Mouse (Mus musculus) left cerebral cortex, adult 2 months (tissue): Measurements from ENCODE around the gene Mrgprb5. TPM values are rescaled to one million over a fixed set of nuclear protein-coding genes. Genes with fewer than 3 reads are reported as not detected.
"Not testable (repeated sequence)": the region's sequence is repeated elsewhere in the genome, so short reads cannot be mapped to it uniquely, and the experiment has no call there.

Experiments
- DNase-seq, 2 experiments: peaks; one replicate each; pipeline ENCODE4 v3.0.0; 2021 to 2022; ENCODE audit warnings: low spot score in 2 of 2, mixed read lengths in 1 of 2; ENCODE audit errors: extremely low spot score in 1 of 2
- H3K27ac ChIP-seq: fragments of 200-600 bp; 2 replicates; pipeline ENCODE4 v1.8.1; 2022
- H3K4me3 ChIP-seq: fragments of 200-600 bp; 2 replicates; pipeline ENCODE4 v1.8.1; 2022
- CTCF ChIP-seq: fragments of 200-600 bp; IDR thresholded peaks from 2 replicates; pipeline ENCODE4 v1.8.1; 2022; ENCODE audit warnings: antibody characterized with exemption, mild to moderate bottlenecking, moderate library complexity
- intact Hi-C: fragments of 180-260 bp; cut with DNase I; formaldehyde crosslinking; loops from one replicate; pipeline ENCODE4 v1.15.1; 2025
- long read RNA-seq, 2 experiments: library from polyadenylated mRNA; stranded (forward); transcript quantifications; one replicate each; pipeline ENCODE4 v2.0.0; 2021; ENCODE audit warnings: borderline mapping rate in 2 of 2
- total RNA-seq, 2 experiments: library from RNA; stranded (reverse); gene quantifications; 2 replicates each; pipeline ENCODE4 v1.2.3; 2021

Gene Mrgprb5
- total RNA-seq: not detected
- long read RNA-seq, experiment 1: 0 reads
- long read RNA-seq, experiment 2: 0 reads

DNA sequence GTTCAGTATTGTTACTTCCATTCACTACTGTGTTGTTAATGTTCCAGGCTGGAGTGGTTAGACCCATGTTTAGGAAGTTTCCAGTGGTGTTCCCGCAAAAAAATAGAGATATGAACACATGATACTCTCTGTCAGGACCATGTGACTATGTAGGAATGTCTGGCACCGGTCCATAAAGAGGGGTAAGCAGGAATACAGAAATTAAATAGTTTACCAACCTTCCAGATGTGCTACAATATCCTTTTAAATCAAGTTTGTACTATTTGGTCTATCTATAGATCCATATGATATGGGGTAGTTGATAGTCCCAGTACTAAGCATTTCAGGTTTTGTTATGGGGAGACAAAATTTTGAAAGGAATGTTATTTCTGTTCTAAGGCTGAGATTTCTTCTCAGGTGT lies at the start of gene Mrgprb5:
Gene Mrgprb5, minus strand, starts transcription at position 101 of the 400 bp plus-strand sequence.
- DNase-seq: no peak
- no peak within 1 kb of the TSS for H3K27ac ChIP-seq
- no peak for TF ChIP-seq CTCF
- intact Hi-C loops: no loop called here
- no peak within 1 kb of the TSS for H3K4me3 ChIP-seq

DNA sequence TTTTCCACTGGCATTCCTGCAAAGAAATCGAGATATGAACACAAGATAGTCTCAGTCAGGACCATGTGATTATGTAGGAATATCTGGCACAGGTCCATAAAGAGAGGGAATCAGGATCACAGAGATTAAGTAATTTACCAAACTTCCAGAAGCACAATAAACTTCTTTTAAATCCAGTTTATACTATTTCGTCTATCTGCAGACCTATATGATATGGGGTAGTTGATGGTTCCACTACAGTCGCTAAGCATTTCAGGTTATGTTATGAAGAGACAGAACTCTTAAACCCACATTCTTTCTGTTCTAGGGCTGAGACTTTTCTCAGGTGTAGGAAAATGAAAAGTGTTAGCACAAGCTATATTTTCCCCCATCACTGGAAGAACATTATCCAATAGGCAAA lies 30.4 kb upstream of the Mrgprb5 start, which contains the start of gene Mrgprb4:
Gene Mrgprb4, minus strand, starts transcription at position 101 of the 400 bp plus-strand sequence.
- intact Hi-C loops: no loop called here
- H3K4me3 ChIP-seq: no peak within 1 kb of the TSS
- no peak for DNase-seq

DNA sequence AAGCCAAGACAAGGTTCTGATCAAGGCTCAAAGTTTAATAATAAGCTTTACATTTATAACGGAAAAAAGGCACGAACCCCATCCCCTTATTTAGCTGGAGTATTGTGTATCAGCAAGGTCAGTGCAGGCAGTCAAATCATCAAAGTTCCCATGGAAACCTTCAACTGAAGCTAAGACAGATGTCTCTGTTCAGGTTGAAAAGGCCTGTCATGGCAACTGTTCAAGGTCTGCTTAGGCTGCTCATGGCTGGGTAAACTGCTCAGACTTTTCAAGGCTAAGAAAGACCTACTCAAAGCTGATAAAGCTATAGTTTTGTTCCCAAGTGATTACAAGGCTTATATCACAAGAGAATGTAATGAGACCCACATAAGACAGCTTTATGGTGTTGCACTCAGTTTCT lies 1.3 kb downstream of the Mrgprb5 start:
- intact Hi-C loops: no loop called here
- no peak overlapping the region for H3K4me3 ChIP-seq
- no peak for DNase-seq
- TF ChIP-seq CTCF: no peak
- H3K27ac ChIP-seq: no peak overlapping the region

More for the DNA sequence above, 30.4 kb upstream of the Mrgprb5 start, which contains the start of gene Mrgprb4:
- no peak for TF ChIP-seq CTCF
- no peak within 1 kb of the TSS for H3K27ac ChIP-seq

DNA sequence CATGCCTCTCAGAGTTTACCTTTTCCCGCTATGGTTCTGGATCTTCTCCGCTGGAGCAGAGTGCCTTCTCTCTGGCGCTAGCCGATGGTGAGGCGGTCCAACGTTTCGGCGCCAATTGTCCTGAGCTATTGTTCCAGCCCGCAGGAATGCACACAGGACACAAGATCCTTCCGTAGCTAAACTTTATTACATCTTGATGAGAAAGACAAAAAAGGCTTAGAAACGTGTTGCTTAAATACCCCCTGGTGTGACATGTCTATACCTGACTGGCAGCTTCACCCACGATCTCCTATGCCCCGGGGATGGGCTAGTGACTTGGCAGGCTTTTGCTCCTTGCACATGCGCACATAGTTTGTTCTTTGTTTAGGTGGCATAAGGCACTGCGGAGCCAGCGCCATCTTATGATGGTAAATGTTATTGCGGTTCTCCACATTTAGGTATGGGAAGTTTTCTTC lies 30.5 kb downstream of the Mrgprb5 start:
- Histone ChIP-seq H3K27ac (no peak overlapping the region), H3K4me3 (peak overlapping the region; percentile 13; the same call in 1 of the 2 replicates)
- peak; percentile 15 for TF ChIP-seq CTCF
- DNase-seq: no peak
- intact Hi-C loops: no loop called here

DNA sequence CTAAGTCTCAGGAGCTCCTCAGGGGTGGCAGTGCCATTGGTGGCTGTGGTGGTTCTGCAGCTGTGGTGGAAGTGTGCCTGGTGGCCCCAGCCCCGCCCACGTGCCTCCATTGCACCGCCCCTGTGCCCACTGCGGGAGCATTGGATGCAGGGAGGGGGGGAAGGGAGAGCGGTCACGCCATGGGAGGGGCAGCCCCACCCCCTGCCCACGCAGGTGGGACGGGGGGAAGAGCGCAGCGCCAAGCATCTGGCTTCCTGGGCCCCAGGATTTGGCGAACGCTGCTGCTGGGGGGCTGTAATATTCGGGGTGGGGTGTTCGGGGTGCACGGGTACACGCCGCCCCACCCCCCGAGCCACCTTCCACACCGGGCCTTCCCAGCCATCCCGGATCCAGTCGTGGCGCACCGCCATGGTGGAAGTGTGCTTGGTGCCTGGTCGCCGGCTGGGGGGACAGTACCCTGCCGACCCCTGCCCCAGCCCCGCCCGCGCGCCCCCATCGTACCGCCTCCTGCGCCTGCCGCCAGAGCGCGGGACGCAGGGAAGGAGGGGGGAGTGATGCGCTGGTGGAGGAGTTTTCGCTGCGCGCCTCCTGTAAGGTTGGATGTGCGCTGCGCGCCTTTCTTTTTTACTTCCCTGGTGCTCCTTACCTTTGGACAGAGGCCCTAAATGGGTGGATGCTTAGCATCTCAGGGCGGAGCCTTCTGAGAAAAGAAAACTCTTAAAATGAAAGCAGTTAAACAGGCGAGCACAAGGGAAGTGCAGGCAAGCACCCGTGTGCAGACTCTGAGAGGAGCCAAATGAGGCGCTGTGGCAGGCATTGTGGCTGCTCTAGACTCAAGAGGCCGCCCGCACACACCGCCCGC lies 31.4 kb downstream of the Mrgprb5 start:
- no peak overlapping the region for H3K27ac ChIP-seq
- TF ChIP-seq CTCF: no peak
- DNase-seq: peak in 1 of 2 experiments; percentile 13
- intact Hi-C loops: no loop called here
- peak overlapping the region; percentile 16; the same call in 1 of the 2 replicates for H3K4me3 ChIP-seq

DNA sequence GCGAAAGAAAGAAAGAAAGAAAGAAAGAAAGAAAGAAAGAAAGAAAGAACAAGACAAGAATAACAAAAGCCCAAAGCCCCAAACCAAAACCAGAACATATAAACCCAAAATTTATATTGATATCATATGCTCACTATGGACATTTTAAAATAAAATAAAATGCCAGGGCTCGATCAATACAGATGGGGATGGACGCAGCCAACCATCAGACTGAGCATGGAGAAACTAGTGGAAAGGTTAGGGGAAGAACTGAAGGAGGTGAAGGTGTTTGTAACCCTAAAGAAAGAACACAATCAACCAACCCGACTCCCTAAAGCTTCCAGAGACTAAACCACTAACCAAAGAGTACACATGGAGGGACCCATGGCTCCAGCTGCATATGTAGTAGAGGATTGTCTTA lies 36.1 kb downstream of the Mrgprb5 start:
- no peak for TF ChIP-seq CTCF
- H3K27ac ChIP-seq: no peak overlapping the region
- intact Hi-C loops: no loop called here

DNA sequence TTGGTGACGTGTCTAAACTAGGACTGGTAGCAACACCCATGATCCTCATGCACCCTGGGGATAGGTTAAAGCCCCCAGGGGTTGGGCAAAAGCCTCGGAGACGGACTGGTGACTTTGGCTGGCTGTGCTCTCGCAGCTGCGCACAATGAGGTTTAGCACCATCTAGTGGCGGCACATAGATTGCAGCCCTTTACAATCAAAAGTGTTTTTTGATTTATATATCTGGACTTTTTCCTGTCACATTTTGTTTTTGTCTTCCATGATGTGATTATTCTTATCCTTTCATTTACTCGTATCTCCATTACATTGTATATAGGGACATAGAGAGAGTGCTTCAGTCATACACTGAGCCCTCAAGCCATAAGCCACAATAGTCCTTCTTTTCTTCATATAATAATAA lies 36.6 kb downstream of the Mrgprb5 start:
- TF ChIP-seq CTCF: peak; percentile 39
- intact Hi-C loops, DNase-seq, H3K4me3 ChIP-seq, H3K27ac ChIP-seq: not testable (repeated sequence)

More for the DNA sequence above, 36.1 kb downstream of the Mrgprb5 start:
- no peak overlapping the region for H3K4me3 ChIP-seq
- DNase-seq: no peak

DNA sequence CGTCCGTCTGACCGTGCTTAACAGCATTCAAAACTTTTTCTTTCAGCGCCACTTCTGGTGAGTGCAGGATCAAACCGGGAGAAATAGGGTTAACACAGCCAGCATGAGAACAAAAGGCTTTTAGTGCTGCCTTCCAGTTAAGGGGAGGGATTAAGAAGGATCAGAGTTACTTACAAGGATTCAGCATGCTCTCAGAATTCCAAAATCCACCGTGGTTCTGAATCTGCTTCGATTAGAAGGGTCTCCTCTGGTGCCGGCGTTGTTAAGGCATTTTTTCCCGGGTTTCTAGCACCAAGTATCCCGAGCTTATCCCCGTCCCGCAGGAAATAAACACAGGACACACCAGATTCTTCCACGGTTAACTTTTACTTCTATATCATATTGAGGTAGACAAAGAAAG lies 37.0 kb downstream of the Mrgprb5 start:
- H3K4me3 ChIP-seq, DNase-seq, H3K27ac ChIP-seq, intact Hi-C loops: not testable (repeated sequence)

DNA sequence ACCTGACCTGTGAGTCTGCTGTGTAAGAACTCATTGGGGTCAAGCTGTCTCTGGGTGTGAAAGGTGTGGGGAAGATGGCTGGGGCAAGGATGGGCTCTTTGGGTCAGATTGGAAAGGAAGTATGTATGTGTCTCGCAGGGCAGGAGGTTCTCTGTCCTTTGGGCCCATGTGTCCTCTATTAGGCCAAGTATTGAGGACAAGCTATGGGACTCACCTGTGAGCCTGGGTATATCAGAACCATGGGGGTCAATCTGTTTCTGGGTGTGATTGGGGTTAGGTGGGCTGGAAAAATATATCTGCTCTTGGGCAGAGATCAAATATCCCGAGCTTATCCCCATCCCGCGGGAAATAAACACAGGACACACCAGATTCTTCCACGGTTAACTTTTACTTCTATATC lies 45.0 kb downstream of the Mrgprb5 start:
- no peak overlapping the region for H3K27ac ChIP-seq
- DNase-seq: no peak
- TF ChIP-seq CTCF: no peak
- no peak overlapping the region for H3K4me3 ChIP-seq
- intact Hi-C loops: no loop called here

Other genes starting within 250 kb of the Mrgprb5 start
- gene Mrgpra4, start 186.9 kb downstream of the Mrgprb5 start, total RNA-seq: not detected
- not detected for gene Mrgprx1, start 141.4 kb downstream of the Mrgprb5 start, total RNA-seq
- not detected for gene Mrgprb4, start 30.3 kb upstream of the Mrgprb5 start, total RNA-seq
- not detected for gene Mrgprb8, start 219.5 kb upstream of the Mrgprb5 start, total RNA-seq